Mouse (Mus musculus) lung, adult 2 months (tissue): ENCODE data around the gene Rgs9bp. TPM values are rescaled to one million over a fixed set of nuclear protein-coding genes. Genes with fewer than 3 reads are reported as not detected.
"Not testable (repeated sequence)": the region's sequence is repeated elsewhere in the genome, so short reads cannot be mapped to it uniquely, and the experiment has no call there.

Experiments
- DNase-seq: peaks from one replicate; pipeline ENCODE4 v3.0.0; 2022
- H3K4me1 ChIP-seq: fragments of 200-500 bp; 2 replicates; pipeline ENCODE4 v1.6.1; 2011; ENCODE audit warnings: low read length; ENCODE audit not compliant: control insufficient read depth, insufficient read depth
- H3K4me3 ChIP-seq: fragments of 200-500 bp; replicated peaks from 2 replicates; pipeline ENCODE3; 2011; ENCODE audit warnings: low read depth, mild to moderate bottlenecking, control low read depth, low read length; ENCODE audit errors: extremely low read depth
- CTCF ChIP-seq: fragments of 200-500 bp; IDR thresholded peaks from 2 replicates; pipeline ENCODE4 v1.5.1; 2011; ENCODE audit warnings: mild to moderate bottlenecking, low read length, control low read depth; ENCODE audit not compliant: insufficient read depth
- POLR2A ChIP-seq: fragments of 200-500 bp; IDR thresholded peaks from 2 replicates; pipeline ENCODE4 v1.6.1; 2011; ENCODE audit warnings: low read depth, mild to moderate bottlenecking, control low read depth, low read length, borderline replicate concordance; ENCODE audit errors: extremely low read depth
- WGBS: fragments of 180-500 bp; shearing (Covaris S2); methylation state at CpG from one replicate; pipeline ENCODE4 v1.1.7; 2018; 5-methylcytosine and 5-hydroxymethylcytosine counted together
- polyA plus RNA-seq: library from polyadenylated mRNA; depleted of rRNA; stranded (reverse); fragments of >200 nt; gene quantifications from 2 replicates; pipeline ENCODE4 v1.2.3, GENCODE M21; 2012; rRNA removed

Gene Rgs9bp
- polyA plus RNA-seq, 1 experiment, result 0.11 TPM

GRCm38 (mm10) chr7:35553751-35554604, 31.4 kb downstream of the Rgs9bp start:
- H3K4me1 ChIP-seq, result peaks cover 3% of the 10 kb centered on the region; the same call in 1 of the 2 replicates
- 56% methylated on average over 10 of the region's 10 CpGs for whole genome bisulfite sequencing
- TF ChIP-seq POLR2A (no peak), CTCF (no peak)
- DNase-seq, result no peak
- no peak overlapping the region for H3K4me3 ChIP-seq

- peak; percentile 39 for DNase-seq
- TF ChIP-seq POLR2A (no peak), CTCF (peak; percentile 74)
- WGBS, result 33% methylated on average over 4 of the region's 4 CpGs
- no peaks in the 10 kb centered on the region for H3K4me1 ChIP-seq
- H3K4me3 ChIP-seq, result no peak overlapping the region
Observed at GRCm38 (mm10) chr7:35545881-35546280, 39.5 kb downstream of the Rgs9bp start.

- TF ChIP-seq CTCF (no peak), POLR2A (no peak)
- no peaks in the 10 kb centered on the region for H3K4me1 ChIP-seq
- 92% methylated on average over 17 of the region's 17 CpGs for WGBS
- H3K4me3 ChIP-seq, result no peak within 1 kb of the TSS
- no peak for DNase-seq
Observed at GRCm38 (mm10) chr7:35537562-35537961, 47.8 kb downstream of the Rgs9bp start, which contains the start of gene Tdrd12. TSS of gene Tdrd12 (minus strand) at chr7:35537745.

- 44% methylated on average over 12 of the region's 12 CpGs for WGBS
- no peak for TF ChIP-seq POLR2A
- TF ChIP-seq CTCF, result no peak
- Histone ChIP-seq H3K4me3 (no peak overlapping the region), H3K4me1 (no peaks in the 10 kb centered on the region)
- no peak for DNase-seq
Observed at GRCm38 (mm10) chr7:35535750-35536512, 49.5 kb downstream of the Rgs9bp start.

GRCm38 (mm10) chr7:35530544-35530943, 54.8 kb downstream of the Rgs9bp start:
- WGBS, result 70% methylated on average over 1 of the region's 1 CpGs

GRCm38 (mm10) chr7:35530026-35530425, 55.4 kb downstream of the Rgs9bp start:
- 74% methylated on average over 3 of the region's 3 CpGs for whole genome bisulfite sequencing
- Histone ChIP-seq H3K4me3 (no peak overlapping the region), H3K4me1 (no peaks in the 10 kb centered on the region)
- TF ChIP-seq POLR2A (no peak), CTCF (no peak)
- DNase-seq, result no peak

More at GRCm38 (mm10) chr7:35530544-35530943, 54.8 kb downstream of the Rgs9bp start:
- not testable (repeated sequence) for DNase-seq, H3K4me1 ChIP-seq, H3K4me3 ChIP-seq

Other genes starting within 250 kb of the Rgs9bp start
- 2.7 and 4.0 TPM in 2 replicates for gene Faap24, start 188.7 kb downstream of the Rgs9bp start, polyA plus RNA-seq
- 9.0 and 15.6 TPM in 2 replicates for gene Cep89, start 188.5 kb downstream of the Rgs9bp start, polyA plus RNA-seq
- gene Slc7a9, start 136.8 kb downstream of the Rgs9bp start, polyA plus RNA-seq, result 0.06 TPM in 1 of 2 replicates, not detected in the other
- 0.04 and 0.06 TPM in 2 replicates for gene Tdrd12, start 47.8 kb downstream of the Rgs9bp start, polyA plus RNA-seq
- gene Nudt19, start 29.3 kb downstream of the Rgs9bp start, polyA plus RNA-seq, result 20.6 and 22.3 TPM in 2 replicates
- gene Ankrd27, start 662 bp upstream of the Rgs9bp start, polyA plus RNA-seq, result 23.4 and 28.7 TPM in 2 replicates
- 33.1 and 45.9 TPM in 2 replicates for gene Pdcd5, start 61.9 kb upstream of the Rgs9bp start, polyA plus RNA-seq
- gene Dpy19l3, start 168.9 kb upstream of the Rgs9bp start, polyA plus RNA-seq, result 7.2 and 10.9 TPM in 2 replicates
- gene Zfp507, start 217.4 kb upstream of the Rgs9bp start, polyA plus RNA-seq, result 5.9 and 8.1 TPM in 2 replicates